Mouse (Mus musculus) stomach, embryonic 14.5 days (tissue): ENCODE results near the gene Rabgap1l. TPM values are rescaled to one million over a fixed set of nuclear protein-coding genes. Genes with fewer than 3 reads are reported as not detected.

Source experiments
- ATAC-seq: fragments of 200-750 bp; cut with Nextera tagmentation; 2 replicates; pipeline ENCODE4 v1.8.0; 2017; ENCODE audit warnings: low read depth, moderate TSS enrichment; ENCODE audit not compliant: insufficient number of reproducible peaks, insufficient read depth, low FRiP score
- H3K27ac ChIP-seq: fragments of 300-500 bp; sonication (generic); 2 replicates; pipeline ENCODE4 v1.5.1; 2014; ENCODE audit warnings: mild to moderate bottlenecking, low read length, moderate library complexity, mixed read lengths
- H3K27me3 ChIP-seq: fragments of 300-500 bp; sonication (generic); 2 replicates; pipeline ENCODE4 v1.6.1; 2014; ENCODE audit warnings: low read length, control low read depth, mixed read lengths; ENCODE audit not compliant: control insufficient read depth, insufficient read depth
- H3K36me3 ChIP-seq: fragments of 300-500 bp; sonication (generic); 2 replicates; pipeline ENCODE4 v1.6.1; 2014; ENCODE audit warnings: mild to moderate bottlenecking, control low read depth, low read length, moderate library complexity, mixed read lengths; ENCODE audit not compliant: control insufficient read depth, insufficient read depth
- H3K4me1 ChIP-seq: fragments of 300-500 bp; sonication (generic); 2 replicates; pipeline ENCODE4 v1.6.1; 2014; ENCODE audit warnings: low read length, control low read depth, mixed read lengths; ENCODE audit not compliant: control insufficient read depth, insufficient read depth
- H3K4me2 ChIP-seq: fragments of 300-500 bp; sonication (generic); replicated peaks from 2 replicates; pipeline ENCODE4 v1.6.1; 2014; ENCODE audit warnings: low read depth, low read length, control low read depth
- H3K4me3 ChIP-seq: fragments of 300-500 bp; sonication (generic); 2 replicates; pipeline ENCODE4 v1.5.1; 2014; ENCODE audit warnings: low read depth, low read length, control low read depth
- H3K9ac ChIP-seq: fragments of 300-500 bp; sonication (generic); replicated peaks from 2 replicates; pipeline ENCODE4 v1.6.1; 2014; ENCODE audit warnings: low read depth, mild to moderate bottlenecking, control low read depth, low read length, moderate library complexity, mixed read lengths
- H3K9me3 ChIP-seq: fragments of 300-500 bp; sonication (generic); 2 replicates; pipeline ENCODE4 v1.6.1; 2016; ENCODE audit warnings: low read depth, low read length, control low read depth; ENCODE audit not compliant: control insufficient read depth
- WGBS: fragments of 180-500 bp; shearing (Covaris S2); extraction: QIAGEN DNeasy Blood & Tissue Kit; methylation state at CpG from one replicate; pipeline ENCODE4 v1.1.7; 2014; 5-methylcytosine and 5-hydroxymethylcytosine counted together
- microRNA counts: library from miRNA; unstranded; fragments of <30 nt; microRNA quantifications from one replicate; lab custom pipeline; 2016
- microRNA-seq: library from miRNA; unstranded; fragments of <30 nt; microRNA quantifications from one replicate; pipeline ENCODE4, GENCODE M21; 2016
- polyA plus RNA-seq: library from polyadenylated mRNA; unstranded; fragments of >200 nt; fragmentation: Nextera tagmentation; extraction: Ambion mirVana; gene quantifications from 2 replicates; pipeline ENCODE4 v1.2.1, GENCODE M21; 2014

Gene Rabgap1l
- polyA plus RNA-seq, 1 experiment from 2014 or later, result 26.7 TPM

DNA sequence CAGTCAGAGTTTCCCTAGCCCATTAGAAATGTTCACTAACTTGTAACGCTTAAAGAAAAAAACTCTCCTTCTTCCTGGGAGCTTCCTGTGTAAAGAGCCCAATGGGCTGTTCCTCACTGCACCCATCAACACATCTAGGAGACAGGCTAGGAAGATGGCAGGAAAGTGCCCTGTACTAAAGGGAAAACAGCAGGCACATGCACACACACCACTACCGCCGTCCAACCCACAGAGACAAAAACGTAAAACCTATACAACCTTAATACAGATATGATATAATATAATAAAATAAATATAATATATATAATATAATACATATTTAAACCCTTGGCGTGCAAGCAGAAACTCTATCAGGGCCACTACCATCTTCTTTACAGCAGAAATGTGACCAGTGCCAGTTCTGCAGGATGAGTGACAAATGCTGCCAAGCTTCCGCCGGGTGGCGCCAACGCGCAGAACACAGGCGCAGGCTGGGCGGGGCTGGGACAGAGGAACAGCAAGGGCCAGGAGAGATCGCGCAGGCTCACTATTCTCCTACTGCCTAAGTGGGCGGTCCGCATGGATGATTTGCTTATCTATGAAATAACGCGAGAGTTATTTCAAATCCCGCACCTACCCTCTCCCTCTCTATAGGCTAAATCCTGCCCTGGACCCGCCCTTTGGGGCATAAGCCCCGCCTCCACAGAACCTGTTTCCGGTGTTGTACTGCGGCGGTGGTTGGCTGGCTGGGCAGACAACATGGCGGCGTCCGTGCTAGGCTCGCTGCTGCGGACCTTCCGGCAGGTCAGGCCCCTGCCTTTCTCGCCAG, 598.3 kb downstream of the Rabgap1l start, which contains the start of gene Mrps14:
Gene Mrps14 (plus strand): TSS at position 687 of the 808 bp plus-strand sequence.
- Histone ChIP-seq H3K36me3 (peaks cover 8% of the 10 kb centered on the region; the same call in 1 of the 2 replicates), H3K27me3 (no peaks in the 10 kb centered on the region), H3K9me3 (no peaks in the 10 kb centered on the region), H3K4me1 (no peaks in the 10 kb centered on the region), H3K9ac (peak within 1 kb of the TSS; percentile 75), H3K4me3 (peak within 1 kb of the TSS; percentile 79), H3K4me2 (peak within 1 kb of the TSS; percentile 59), H3K27ac (peak within 1 kb of the TSS; percentile 72; the same call in 1 of the 2 replicates)
- ATAC-seq, result peak; percentile 100
- 5% methylated on average over 31 of the region's 31 CpGs for WGBS

DNA sequence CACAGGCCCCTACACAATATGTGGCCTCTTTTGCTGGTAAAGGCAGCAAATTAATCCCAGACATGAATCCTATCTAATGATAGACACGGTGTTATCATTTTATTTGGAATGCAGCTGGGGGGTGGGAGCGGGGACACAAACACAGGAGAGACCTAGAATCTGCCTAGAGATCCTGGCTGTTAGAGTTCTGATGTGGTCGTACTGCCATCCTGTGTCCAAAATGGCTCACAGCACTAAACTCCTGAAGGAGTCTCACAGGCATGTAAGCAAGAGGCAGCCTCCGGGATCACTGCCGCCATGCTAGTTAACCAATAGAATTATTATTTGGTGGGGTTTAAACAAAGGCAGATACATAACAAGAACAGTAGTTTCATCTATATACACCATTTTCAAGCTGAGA, 608.5 kb downstream of the Rabgap1l start:
- Histone ChIP-seq H3K4me3 (no peak overlapping the region), H3K4me2 (no peak overlapping the region), H3K4me1 (no peaks in the 10 kb centered on the region; the same call in 1 of the 2 replicates), H3K27ac (no peak overlapping the region), H3K9me3 (no peaks in the 10 kb centered on the region), H3K9ac (no peak overlapping the region), H3K27me3 (no peaks in the 10 kb centered on the region), H3K36me3 (no peaks in the 10 kb centered on the region)
- peak; percentile 65; the same call in 1 of the 2 replicates for ATAC-seq
- 20% methylated on average over 5 of the region's 5 CpGs for WGBS

DNA sequence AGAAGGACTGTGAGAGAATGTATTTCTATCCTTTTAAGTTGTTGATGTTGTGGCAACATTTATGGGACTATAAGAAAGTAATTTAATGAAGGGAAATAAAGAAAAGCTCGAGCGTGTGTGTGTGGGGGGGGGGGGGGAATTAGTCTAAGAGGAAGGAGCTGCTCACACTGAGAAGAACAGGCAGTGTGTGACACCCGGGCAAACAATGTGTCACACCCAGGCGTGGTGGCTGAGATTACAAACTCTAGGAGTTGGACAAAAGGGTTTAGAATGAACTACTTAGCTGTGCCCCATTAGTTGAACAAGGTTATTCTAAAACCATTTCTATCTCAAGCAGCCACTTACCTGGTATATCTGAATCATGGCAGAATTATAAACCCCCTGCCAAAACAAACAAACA, 611.8 kb downstream of the Rabgap1l start:
- Histone ChIP-seq H3K36me3 (no peaks in the 10 kb centered on the region), H3K4me1 (no peaks in the 10 kb centered on the region; the same call in 1 of the 2 replicates), H3K4me2 (no peak overlapping the region), H3K9me3 (no peaks in the 10 kb centered on the region), H3K9ac (no peak overlapping the region), H3K4me3 (no peak overlapping the region), H3K27me3 (no peaks in the 10 kb centered on the region), H3K27ac (no peak overlapping the region)
- WGBS, result 72% methylated on average over 4 of the region's 4 CpGs
- no peak for ATAC-seq

DNA sequence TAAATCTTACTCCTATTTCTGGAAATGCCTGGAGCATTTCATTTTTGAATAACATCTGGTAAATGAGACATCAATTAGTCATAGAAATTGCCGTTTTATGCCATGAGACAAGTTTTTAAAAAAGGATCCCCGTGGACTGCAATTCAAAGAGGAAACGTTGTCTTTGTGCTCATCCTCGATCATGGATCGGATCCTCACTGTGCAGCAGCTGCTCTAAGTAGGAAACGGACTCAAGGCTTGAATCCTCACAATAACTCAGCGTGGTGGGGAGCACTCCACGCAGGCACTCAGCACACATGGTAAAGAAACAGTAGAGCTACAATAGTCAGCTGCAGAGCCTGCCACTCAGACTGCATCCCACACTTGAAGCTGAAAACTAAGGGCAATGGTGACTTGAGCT, 616.1 kb downstream of the Rabgap1l start:
- H3K4me2 ChIP-seq, result no peak overlapping the region
- 76% methylated on average over 8 of the region's 8 CpGs for WGBS
- no peaks in the 10 kb centered on the region; the same call in 1 of the 2 replicates for H3K4me1 ChIP-seq
- no peak overlapping the region for H3K9ac ChIP-seq
- no peak for ATAC-seq
- H3K36me3 ChIP-seq, result no peaks in the 10 kb centered on the region
- no peaks in the 10 kb centered on the region for H3K27me3 ChIP-seq
- no peak overlapping the region for H3K4me3 ChIP-seq
- no peak overlapping the region for H3K27ac ChIP-seq
- no peaks in the 10 kb centered on the region for H3K9me3 ChIP-seq

MicroRNA genes within 50 kb of the gene (microRNA counts, 519-probe panel; counts per million panel counts)
- microRNA mmu-miR-1927 (lab: Ali Mortazavi, UCI), result not detected

Small RNA genes within 50 kb of the gene (microRNA-seq; reads per million reads assigned to microRNA genes)
- 3.1 reads per million, percentile 6 among the genes with 10 or more reads in this experiment for gene Mir1927

Other genes with a start within 250 kb of the Rabgap1l start
- gene Rc3h1, start 113.2 kb upstream of the Rabgap1l start, polyA plus RNA-seq, result 14.5 and 15.0 TPM in 2 replicates
- 2.0 and 2.4 TPM in 2 replicates for gene Serpinc1, start 185.4 kb upstream of the Rabgap1l start, polyA plus RNA-seq
- gene Zbtb37, start 241.6 kb upstream of the Rabgap1l start, polyA plus RNA-seq, result 12.7 and 14.1 TPM in 2 replicates